13 mouse cellular contexts compared by ENCODE assay signal in genomic region chr7:114149135-114149534, GRCm38 (mm10). TPM values are rescaled to one million over a fixed set of nuclear protein-coding genes. Genes with fewer than 3 reads are reported as not detected.
A peak's percentile ranks its signal among the peaks of the same experiment; 100 is the strongest.
DNase-seq lines count a peak whose midpoint lies in the region; ATAC-seq and TF ChIP-seq lines count a peak whose summit lies in the region.
"Had no signal": no experiment of that assay in that cellular context is flagged by ENCODE, and none has a peak within 500 bp of the region (broad histone marks: within the 10 kb centered on the region; RNA-seq: fewer than 3 reads in every experiment).

No protein-coding gene starts in this region.

- ATAC-seq in kidney, embryonic 14.5 days (ENCODE audit: low FRiP score, low TSS enrichment): no peak
- ATAC-seq in Patski: peak; percentile 35
- no peak for ATAC-seq in neural tube, embryonic 15.5 days (ENCODE audit: low FRiP score)
- ATAC-seq in heart, embryonic 11.5 days (replicated peaks; ENCODE audit: insufficient number of reproducible peaks, low FRiP score, low TSS enrichment): no peak
- ATAC-seq: forebrain, postnatal 0 days had no signal

- no peak for TF ChIP-seq POLR2A in kidney, adult 2 months (IDR thresholded peaks at IDR 0.05; ENCODE audit: low read depth, low read length)

- peak overlapping the region; percentile 66; the same call in 1 of the 2 replicates for H3K27ac ChIP-seq in kidney, adult 2 months (ENCODE audit: insufficient read depth, low read depth, low read length)
- H3K27ac ChIP-seq in kidney, embryonic 14.5 days (ENCODE audit: low read depth, low read length): no peak overlapping the region
- H3K27ac ChIP-seq in neural tube, embryonic 15.5 days (replicated peaks): no peak overlapping the region
- H3K27ac ChIP-seq in heart, embryonic 11.5 days (ENCODE audit: low read depth, low read length): no peak overlapping the region
- H3K27ac ChIP-seq: heart, embryonic 15.5 days; hindbrain, embryonic 14.5 days; neural tube, embryonic 13.5 days had no signal

- no peak overlapping the region for H3K4me2 ChIP-seq in kidney, embryonic 14.5 days (replicated peaks; ENCODE audit: low read depth, low read length)
- H3K4me2 ChIP-seq in neural tube, embryonic 15.5 days: no peak overlapping the region
- H3K4me2 ChIP-seq in heart, embryonic 11.5 days: no peak overlapping the region
- H3K4me2 ChIP-seq: heart, embryonic 15.5 days; hindbrain, embryonic 14.5 days; neural tube, embryonic 13.5 days had no signal

- H3K9me3 ChIP-seq in kidney, embryonic 14.5 days (ENCODE audit: control insufficient read depth, low read length): no peaks in the 10 kb centered on the region; the same call in 1 of the 2 replicates
- H3K9me3 ChIP-seq in neural tube, embryonic 15.5 days (replicated peaks): no peaks in the 10 kb centered on the region
- peaks cover 3% of the 10 kb centered on the region; the same call in 1 of the 2 replicates for H3K9me3 ChIP-seq in heart, embryonic 11.5 days (replicated peaks; ENCODE audit: control insufficient read depth, low read length)
- H3K9me3 ChIP-seq: heart, embryonic 15.5 days; neural tube, embryonic 13.5 days had no signal

- no peaks in the 10 kb centered on the region for H3K36me3 ChIP-seq in kidney, adult 2 months (ENCODE audit: control insufficient read depth, insufficient read depth, low read length)
- H3K36me3 ChIP-seq in kidney, embryonic 14.5 days (ENCODE audit: control insufficient read depth, insufficient read depth, low read length): no peaks in the 10 kb centered on the region
- H3K36me3 ChIP-seq in neural tube, embryonic 15.5 days: no peaks in the 10 kb centered on the region
- no peaks in the 10 kb centered on the region for H3K36me3 ChIP-seq in heart, embryonic 11.5 days (ENCODE audit: control insufficient read depth, insufficient read depth, low read length)
- H3K36me3 ChIP-seq: heart, embryonic 15.5 days; neural tube, embryonic 13.5 days had no signal

- CTCF ChIA-PET in Patski (lab: Charles Lee): no interaction called here

- 43% methylated on average over 4 of the region's 4 CpGs for WGBS in kidney, adult 2 months
- WGBS in kidney, embryonic 14.5 days: 16% methylated on average over 4 of the region's 4 CpGs
- 37% methylated on average over 4 of the region's 4 CpGs for WGBS in neural tube, embryonic 15.5 days
- 78% methylated on average over 4 of the region's 4 CpGs for WGBS in heart, embryonic 11.5 days (ENCODE audit: insufficient replicate concordance)

- H3K9ac ChIP-seq in kidney, embryonic 14.5 days (ENCODE audit: low read depth, low read length): no peak overlapping the region
- H3K9ac ChIP-seq in neural tube, embryonic 15.5 days (replicated peaks): no peak overlapping the region
- no peak overlapping the region for H3K9ac ChIP-seq in heart, embryonic 11.5 days (ENCODE audit: low read depth, low read length)
- H3K9ac ChIP-seq: forebrain, postnatal 0 days; heart, embryonic 15.5 days; hindbrain, embryonic 14.5 days; neural tube, embryonic 13.5 days had no signal

- no peak for TF ChIP-seq CTCF in kidney, adult 2 months (conservative IDR thresholded peaks at IDR 0.05; ENCODE audit: insufficient read depth, insufficient read length, low read depth, low read length)
- TF ChIP-seq CTCF in Patski (IDR thresholded peaks at IDR 0.05): no peak

- H3K4me1 ChIP-seq in kidney, adult 2 months (ENCODE audit: control insufficient read depth, insufficient read depth, low read length): no peaks in the 10 kb centered on the region; the same call in 1 of the 2 replicates
- H3K4me1 ChIP-seq in kidney, embryonic 14.5 days (ENCODE audit: control insufficient read depth, insufficient read depth, low read length): no peaks in the 10 kb centered on the region
- H3K4me1 ChIP-seq in neural tube, embryonic 15.5 days: peaks cover 8% of the 10 kb centered on the region; the same call in 1 of the 2 replicates
- no peaks in the 10 kb centered on the region for H3K4me1 ChIP-seq in heart, embryonic 11.5 days (ENCODE audit: control insufficient read depth, insufficient read depth, low read length)
- H3K4me1 ChIP-seq: heart, embryonic 15.5 days had no signal

- peak; percentile 79 for DNase-seq in kidney, adult 2 months
- peak; percentile 15 for DNase-seq in Patski (ENCODE audit: low read depth, low spot score)
- peak; percentile 83 for DNase-seq in gonadal fat pad, adult 2 months (ENCODE audit: low read depth)
- DNase-seq in lung, postnatal 10 days: peak; percentile 35
- DNase-seq: cerebellum, adult 9-11 months; forebrain, postnatal 0 days; gastrocnemius, postnatal 36 days had no signal

- in situ Hi-C loops in Patski (cut with MboI; ENCODE audit: low pct_unique_long_range_greater_than_20kb): no loop called here

- POLR2A ChIA-PET in Patski (lab: Charles Lee): interaction anchor here (0.6 kb wide), 1 partner anchor 31 kb away, joined by 3 read pairs; no protein-coding TSS in a partner anchor

- H3K27me3 ChIP-seq in kidney, adult 2 months (replicated peaks; ENCODE audit: control insufficient read depth, insufficient read depth, low read length): no peaks in the 10 kb centered on the region
- H3K27me3 ChIP-seq in kidney, embryonic 14.5 days (ENCODE audit: control insufficient read depth, insufficient read depth, low read length): no peaks in the 10 kb centered on the region
- H3K27me3 ChIP-seq in Patski: no peaks in the 10 kb centered on the region
- H3K27me3 ChIP-seq in neural tube, embryonic 15.5 days (replicated peaks): no peaks in the 10 kb centered on the region
- H3K27me3 ChIP-seq in heart, embryonic 11.5 days (ENCODE audit: control insufficient read depth, insufficient read depth, low read length): no peaks in the 10 kb centered on the region
- H3K27me3 ChIP-seq: heart, embryonic 15.5 days; neural tube, embryonic 13.5 days had no signal

- no peak overlapping the region for H3K4me3 ChIP-seq in kidney, adult 2 months (ENCODE audit: insufficient read depth, low read depth, low read length)
- no peak overlapping the region for H3K4me3 ChIP-seq in kidney, embryonic 14.5 days (ENCODE audit: low read length)
- H3K4me3 ChIP-seq in neural tube, embryonic 15.5 days (replicated peaks): no peak overlapping the region
- H3K4me3 ChIP-seq in heart, embryonic 11.5 days (ENCODE audit: low read depth, low read length): no peak overlapping the region
- H3K4me3 ChIP-seq: heart, embryonic 15.5 days; neural tube, embryonic 13.5 days had no signal

RNA-seq across cellular contexts. Expression of gene Rras2, which starts 31.6 kb away (rescaled TPM):
- 15.3 and 17.5 TPM in 2 replicates for polyA plus RNA-seq in kidney, adult 2 months (2012; rRNA removed)
- 35.2 and 46.4 TPM in 2 replicates for polyA plus RNA-seq in kidney, embryonic 14.5 days (2014; fragmentation: Nextera tagmentation; extraction: Ambion mirVana)
- 145 TPM for polyA plus RNA-seq in Patski (2021)
- 16.2 and 16.6 TPM in 2 replicates for polyA plus RNA-seq in gonadal fat pad, adult 2 months (2012; rRNA removed)
- 18.2 and 29.4 TPM in 2 replicates for polyA plus RNA-seq in neural tube, embryonic 15.5 days (2015; fragmentation: Nextera tagmentation; extraction: Ambion mirVana)
- polyA plus RNA-seq in heart, embryonic 11.5 days (2014; fragmentation: Nextera tagmentation; extraction: Ambion mirVana): 53.9 and 56.8 TPM in 2 replicates

Comparison
In these comparisons a context has a peak if more than half of its experiments do, and no peak if none do; other contexts are left out.
1. DNase-seq: peak in every context shown above with its lines; median percentile 83 in gonadal fat pad, adult 2 months; 79 in kidney, adult 2 months; 35 in lung, postnatal 10 days; 15 in Patski.